Mouse (Mus musculus): ENCODE results near the gene Pik3r1.

- TF ChIP-seq POLR2A (IDR thresholded peaks at IDR 0.05; ENCODE audit: low read depth, low read length) (no peak), CTCF (IDR thresholded peaks at IDR 0.05; ENCODE audit: extremely low read depth, insufficient read depth, insufficient read length, insufficient replicate concordance) (no peak)
Measured at GRCm38 (mm10) chr13:101682378-101682777, 85.6 kb downstream of the Pik3r1 start.

All from spleen, adult 2 months (tissue).